Mouse (Mus musculus) thymus, adult 2 months (tissue): ENCODE results near the gene Sprr2a2.
"Not testable (repeated sequence)": the region's sequence is repeated elsewhere in the genome, so short reads cannot be mapped to it uniquely, and the experiment has no call there.

ENCODE experiments used
- CTCF ChIP-seq: fragments of 200-500 bp; IDR thresholded peaks from 2 replicates; pipeline ENCODE4 v1.5.1; 2012; ENCODE audit warnings: mild to moderate bottlenecking, control low read depth, low read length, moderate library complexity, borderline replicate concordance; ENCODE audit not compliant: control insufficient read depth, poor library complexity, insufficient read depth; ENCODE audit errors: extremely low read depth
- POLR2A ChIP-seq: fragments of 200-500 bp; IDR thresholded peaks from 2 replicates; pipeline ENCODE4 v1.6.1; 2012; ENCODE audit warnings: mild to moderate bottlenecking, low read length, control low read depth, moderate library complexity; ENCODE audit not compliant: control insufficient read depth, poor library complexity, insufficient read depth; ENCODE audit errors: extremely low read depth

- not testable (repeated sequence) for TF ChIP-seq CTCF, POLR2A
Measured at GRCm38 (mm10) chr3:92273504-92273903, 57.8 kb downstream of the Sprr2a2 start.
